Mouse (Mus musculus) MEL (cell line): ENCODE measurements around the gene Phf23.

Source experiments
- CTCF ChIP-seq, 3 experiments: IDR thresholded peaks in 2 of 3; conservative IDR thresholded peaks in 1 of 3; 2 replicates each; pipeline ENCODE4 v1.5.1; 2011 to 2012; ENCODE audit warnings: low read length in 3 of 3, low read depth in 2 of 3, mild to moderate bottlenecking in 2 of 3, improper control_type of control experiment in 1 of 3, inconsistent platforms in 1 of 3, mixed read lengths in 1 of 3, moderate library complexity in 1 of 3; ENCODE audit not compliant: control insufficient read depth in 1 of 3, insufficient read depth in 1 of 3, poor library complexity in 1 of 3, severe bottlenecking in 1 of 3
- EP300 ChIP-seq, 2 experiments: IDR thresholded peaks; 2 replicates each; pipeline ENCODE4 v1.6.1; 2011; ENCODE audit warnings: improper control_type of control experiment in 2 of 2, low read length in 2 of 2, low read depth in 1 of 2, mild to moderate bottlenecking in 1 of 2
- KAT2A ChIP-seq: conservative IDR thresholded peaks from 2 replicates; pipeline ENCODE4 v1.6.1; 2012; ENCODE audit warnings: low read depth, low read length, improper control_type of control experiment, inconsistent platforms
- POLR2A ChIP-seq, 2 experiments: IDR thresholded peaks; 2 replicates each; pipeline ENCODE4 v1.6.1; 2011 to 2012; ENCODE audit warnings: low read length in 2 of 2, mild to moderate bottlenecking in 2 of 2, control low read depth in 1 of 2, improper control_type of control experiment in 1 of 2, low read depth in 1 of 2, moderate library complexity in 1 of 2; ENCODE audit not compliant: control insufficient read depth in 1 of 2, insufficient read depth in 1 of 2, poor library complexity in 1 of 2
- RAD21 ChIP-seq: IDR thresholded peaks from 2 replicates; pipeline ENCODE4 v1.6.1; 2011; ENCODE audit warnings: mild to moderate bottlenecking, low read depth, low read length, improper control_type of control experiment
- UBTF ChIP-seq: IDR thresholded peaks from 2 replicates; pipeline ENCODE4 v1.6.1; 2012; ENCODE audit warnings: low read depth, mild to moderate bottlenecking, inconsistent platforms, low read length, improper control_type of control experiment, moderate library complexity, borderline replicate concordance; ENCODE audit not compliant: insufficient read depth

DNA sequence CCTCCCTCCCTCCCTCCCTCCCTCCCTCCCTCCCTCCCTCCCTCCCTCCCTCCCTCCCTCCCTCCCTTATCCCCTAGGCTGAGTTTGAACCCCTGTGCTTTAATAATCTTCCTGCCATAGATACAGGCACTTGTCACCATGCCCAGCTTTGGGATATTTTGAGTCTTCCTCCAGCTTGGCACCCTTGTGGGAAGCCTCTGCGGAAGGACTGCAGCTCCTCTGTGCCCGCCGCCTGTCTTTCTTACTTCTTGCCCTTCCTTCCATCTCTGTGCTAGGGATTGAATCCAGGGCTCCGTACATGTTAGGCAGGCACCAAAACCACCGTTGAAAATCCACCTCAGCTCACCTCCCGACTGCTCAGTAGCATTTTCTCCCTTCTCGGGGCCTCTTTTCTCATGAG, 44.6 kb downstream of the Phf23 start:
- no peak for TF ChIP-seq CTCF (IDR thresholded peaks at IDR 0.05 in 2 of 3, conservative IDR thresholded peaks at IDR 0.05 in 1 of 3; ENCODE audit: control insufficient read depth in 1 of 3, insufficient read depth in 1 of 3, low read depth in 2 of 3, low read length in 3 of 3, poor library complexity in 1 of 3, severe bottlenecking in 1 of 3)
- no peak for TF ChIP-seq UBTF
- no peak for TF ChIP-seq RAD21
- TF ChIP-seq EP300 (IDR thresholded peaks at IDR 0.05; ENCODE audit: low read depth in 1 of 2, low read length in 2 of 2): no peak
- no peak for TF ChIP-seq POLR2A (IDR thresholded peaks at IDR 0.05; ENCODE audit: control insufficient read depth in 1 of 2, insufficient read depth in 1 of 2, low read depth in 1 of 2, low read length in 2 of 2, poor library complexity in 1 of 2)
- no peak for TF ChIP-seq KAT2A
